Mouse (Mus musculus) left cerebral cortex, postnatal 36 days (tissue): ENCODE data around the gene Mylk3. TPM values are rescaled to one million over a fixed set of nuclear protein-coding genes. Genes with fewer than 3 reads are reported as not detected.

Experiments used
- DNase-seq, 2 experiments: peaks; one replicate each; pipeline ENCODE4 v3.0.0; 2021 to 2022; ENCODE audit warnings: low spot score in 2 of 2, mixed read lengths in 1 of 2
- intact Hi-C: fragments of 180-260 bp; cut with DNase I; formaldehyde crosslinking; loops from one replicate; pipeline ENCODE4 v1.15.1; 2025
- total RNA-seq, 2 experiments: library from RNA; stranded (reverse); gene quantifications; 2 replicates each; pipeline ENCODE4 v1.2.3; 2021

Mylk3 gene
- total RNA-seq, result 1 to 10 TPM; 2.3 to 3.2 TPM

DNA sequence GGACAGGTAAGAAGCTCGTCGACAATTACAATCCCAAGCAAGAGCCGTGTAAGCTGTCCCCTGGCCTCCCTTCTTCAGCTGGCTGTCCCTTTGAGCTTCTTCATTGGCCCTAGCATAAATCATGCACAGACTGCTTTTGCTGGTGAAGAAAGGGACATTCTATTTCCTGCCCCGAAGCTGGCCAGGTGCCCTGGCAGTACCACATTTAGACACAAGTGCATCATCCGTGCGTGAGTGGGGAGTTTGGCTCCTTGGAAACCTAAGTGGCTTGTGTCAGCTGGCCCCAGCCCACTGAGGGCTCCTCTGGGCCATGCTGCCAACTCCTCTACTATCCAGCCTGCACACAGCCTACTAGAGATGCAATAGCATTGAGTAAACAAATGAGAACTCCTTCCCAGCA, at the start of gene Mylk3:
Gene Mylk3 (minus strand): TSS at position 141 of the 400 bp plus-strand sequence.
- intact Hi-C loops, result no loop called here
- DNase-seq, result peak in 1 of 2 experiments; percentile 42

DNA sequence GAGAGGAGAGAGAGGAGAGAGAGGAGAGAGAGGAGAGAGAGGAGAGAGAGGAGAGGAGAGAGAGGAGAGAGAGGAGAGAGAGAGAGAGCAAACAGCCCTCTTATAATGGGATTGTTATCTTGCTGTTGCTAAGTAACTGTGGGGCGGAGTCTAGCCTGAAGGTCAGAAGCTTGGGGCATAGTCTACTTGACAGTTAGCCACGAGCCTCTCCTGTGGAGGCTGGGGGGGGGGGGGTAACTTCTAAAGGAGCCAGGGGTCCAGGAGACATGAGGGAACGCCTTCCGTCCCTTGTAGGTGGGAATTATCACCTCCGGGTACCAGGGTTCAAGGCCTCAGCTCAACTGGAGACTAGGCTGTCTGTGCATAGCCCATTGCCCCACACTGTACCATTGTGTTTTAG, 49.6 kb upstream of the Mylk3 start:
- no peak for DNase-seq
- intact Hi-C loops, result no loop called here

DNA sequence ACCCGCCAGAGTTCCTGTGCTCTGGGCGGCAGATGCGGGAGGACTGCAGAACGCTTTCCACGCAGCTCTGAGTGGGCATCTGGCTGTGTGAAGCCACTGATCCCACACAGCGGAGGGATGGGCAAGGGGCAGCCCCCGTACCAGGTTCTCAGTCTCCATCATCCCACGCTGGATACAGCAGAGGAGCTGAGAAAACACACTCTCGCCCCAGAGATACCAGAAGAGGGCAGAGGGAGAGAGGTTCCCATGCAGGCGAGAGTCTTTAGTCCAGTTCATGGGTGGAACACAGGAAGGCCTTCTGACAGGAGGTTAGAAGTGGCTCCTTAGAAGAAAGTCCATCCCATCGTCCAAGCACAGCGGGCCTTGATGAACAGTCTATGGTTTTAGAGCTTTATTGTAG, 48.7 kb upstream of the Mylk3 start:
- DNase-seq, result no peak
- intact Hi-C loops, result no loop called here

DNA sequence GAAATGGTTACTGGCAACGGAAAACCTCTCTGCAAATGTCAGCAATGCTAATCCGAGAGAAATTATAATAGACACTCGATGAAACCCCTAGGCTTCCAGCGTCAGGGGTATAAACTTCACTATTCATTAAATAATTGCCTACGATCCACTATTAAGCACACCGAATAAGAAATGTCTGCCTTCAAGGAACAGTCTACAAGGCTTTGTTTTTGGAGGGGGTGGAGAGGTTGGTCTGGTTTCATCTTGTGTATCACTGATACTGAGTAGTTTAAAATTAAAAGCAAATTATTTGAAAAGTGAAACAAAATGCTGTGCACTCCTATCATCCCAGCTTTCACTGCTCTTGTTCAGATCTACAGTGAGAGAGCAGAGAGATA, 46.9 kb upstream of the Mylk3 start:
- intact Hi-C loops, result no loop called here
- no peak for DNase-seq

GRCm38 (mm10) chr8:85432168-85433016, 46.2 kb upstream of the Mylk3 start, which contains the start of gene 4921524J17Rik:
Gene 4921524J17Rik, minus strand, starts transcription at chr8:85432833.
- intact Hi-C loops, result no loop called here

DNA sequence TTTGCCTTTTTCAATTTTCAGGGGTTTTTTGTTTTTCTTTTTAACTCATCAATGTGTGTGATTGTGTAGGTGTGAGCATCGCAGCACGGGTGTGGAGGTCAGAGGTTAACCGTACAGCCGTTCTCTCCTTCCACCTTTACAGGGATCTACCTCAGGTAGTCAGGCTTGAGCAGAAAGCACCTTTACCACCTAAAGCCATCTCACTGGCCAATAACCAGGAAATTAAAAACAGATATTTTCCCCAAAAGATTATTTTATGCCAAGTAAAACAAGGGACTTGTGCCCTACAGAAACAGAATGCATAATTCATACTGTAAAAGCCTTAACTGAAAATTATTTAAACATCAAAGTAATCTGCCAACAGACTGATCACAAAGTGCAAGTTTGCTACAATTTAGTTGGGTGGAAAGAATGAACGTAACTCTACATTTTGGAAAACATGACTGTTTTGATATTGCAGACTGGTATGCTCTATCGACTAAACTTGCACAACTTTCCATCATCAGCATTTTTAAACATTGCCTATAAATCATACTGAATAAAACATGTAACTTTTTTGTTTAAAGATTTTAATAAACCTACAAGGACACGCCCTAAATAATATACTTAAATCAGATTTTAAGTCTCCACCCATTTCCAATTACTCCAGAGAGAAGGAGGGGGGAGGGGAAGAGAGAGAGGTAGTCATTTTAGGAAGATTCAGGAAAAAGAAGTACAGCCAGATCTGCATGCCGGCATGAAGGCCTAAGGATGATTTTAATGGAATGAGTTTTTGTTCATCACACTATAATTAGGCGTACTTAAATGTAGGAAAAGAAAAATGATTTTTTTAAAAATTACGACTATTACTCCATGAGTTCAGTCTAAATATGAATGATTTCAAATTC, 45.4 kb upstream of the Mylk3 start:
- DNase-seq, result no peak
- intact Hi-C loops, result no loop called here

More at GRCm38 (mm10) chr8:85432168-85433016, 46.2 kb upstream of the Mylk3 start, which contains the start of gene 4921524J17Rik:
- peak; percentile 96 to 98 for DNase-seq

DNA sequence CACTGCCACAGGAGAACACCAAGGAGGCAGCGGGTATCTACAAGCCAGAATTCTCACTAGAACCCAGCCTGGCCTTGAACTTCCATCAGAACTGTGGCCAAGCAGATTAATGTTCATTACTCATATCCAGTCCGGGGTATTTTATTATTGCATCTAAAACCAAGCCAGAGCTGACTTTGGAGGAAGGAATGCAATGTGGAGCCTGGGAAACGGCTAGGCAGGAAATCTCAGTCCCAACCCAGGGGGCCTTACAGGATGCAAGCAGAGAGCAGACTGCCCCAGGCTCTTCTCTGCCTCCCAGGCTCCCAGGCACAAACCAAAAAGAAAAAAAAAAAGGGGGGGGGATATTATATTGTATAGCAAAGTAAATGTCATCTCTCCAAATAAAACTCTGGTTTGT, 44.7 kb upstream of the Mylk3 start:
- intact Hi-C loops, result no loop called here
- DNase-seq, result no peak

- no peak for DNase-seq
- intact Hi-C loops, result no loop called here
These were observed 43.1 kb upstream of the Mylk3 start for GRCm38 (mm10) chr8:85429219-85429618.

DNA sequence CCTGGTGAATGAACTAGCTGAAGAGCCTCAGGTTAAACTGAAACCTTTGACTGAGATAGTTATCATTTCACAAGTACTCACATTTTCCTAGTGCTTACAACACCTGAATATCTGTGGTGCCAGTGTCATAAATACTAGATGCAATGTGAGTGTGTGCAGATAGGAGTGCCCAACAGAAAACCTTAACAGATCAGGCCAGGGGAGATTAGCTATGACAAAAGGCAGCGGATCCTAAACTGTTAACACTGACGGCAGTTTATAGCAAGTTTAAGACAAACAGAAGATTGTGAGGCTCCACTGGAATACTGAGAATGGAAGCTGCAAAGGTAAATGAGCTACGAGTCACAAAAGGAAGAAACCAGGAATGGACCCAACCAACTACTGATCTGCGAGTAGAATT, 40.9 kb upstream of the Mylk3 start:
- intact Hi-C loops, result no loop called here
- no peak for DNase-seq

GRCm38 (mm10) chr8:85421329-85421728, 35.2 kb upstream of the Mylk3 start:
- no peak for DNase-seq
- intact Hi-C loops, result no loop called here

DNA sequence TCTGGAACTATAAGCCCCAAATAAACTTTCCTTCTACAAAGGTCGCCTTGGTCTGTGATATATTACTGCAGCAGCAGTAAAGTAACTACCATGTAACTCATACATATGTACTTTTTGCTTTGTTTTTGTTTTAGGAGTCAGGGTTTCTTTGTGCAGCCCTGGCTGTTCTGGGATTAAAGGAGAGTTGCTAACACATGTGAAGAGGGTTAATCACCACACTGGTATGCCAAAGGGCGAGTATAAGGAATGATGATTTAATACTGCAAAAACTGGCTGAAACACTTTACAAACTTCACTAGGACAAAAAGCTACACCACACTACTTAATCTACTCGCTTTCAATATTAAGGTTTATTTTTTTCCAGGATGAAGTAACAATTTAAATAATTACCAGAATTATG, 22.4 kb upstream of the Mylk3 start:
- intact Hi-C loops, result loop anchor here (5.0 kb wide), 1 partner anchor 96 kb away; no protein-coding TSS in a partner anchor
- DNase-seq, result no peak

DNA sequence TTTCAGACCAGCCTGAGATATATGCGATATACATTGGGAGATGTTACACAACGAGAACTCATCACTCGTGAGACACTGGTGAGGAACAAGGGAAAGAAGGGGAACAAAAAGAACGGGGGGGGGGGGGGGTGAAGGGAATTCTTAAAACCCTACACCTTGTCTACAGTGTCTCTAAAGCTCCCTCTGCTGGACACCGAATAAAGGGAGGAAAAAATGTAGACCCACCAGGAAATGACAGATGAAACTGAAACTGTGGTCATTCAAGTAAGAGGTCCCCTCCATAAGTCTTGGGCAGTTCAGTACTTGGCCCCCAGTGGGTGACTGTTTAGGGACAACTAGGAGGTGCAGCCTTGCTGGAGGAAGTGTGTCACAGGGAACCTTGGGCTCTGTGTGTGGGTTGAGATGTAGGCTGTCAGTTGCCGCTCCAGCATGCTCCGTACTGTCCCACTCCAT, 21.9 kb upstream of the Mylk3 start:
- intact Hi-C loops, result loop anchor here (5.0 kb wide), 1 partner anchor 96 kb away; no protein-coding TSS in a partner anchor
- peak in 1 of 2 experiments; percentile 22 for DNase-seq

DNA sequence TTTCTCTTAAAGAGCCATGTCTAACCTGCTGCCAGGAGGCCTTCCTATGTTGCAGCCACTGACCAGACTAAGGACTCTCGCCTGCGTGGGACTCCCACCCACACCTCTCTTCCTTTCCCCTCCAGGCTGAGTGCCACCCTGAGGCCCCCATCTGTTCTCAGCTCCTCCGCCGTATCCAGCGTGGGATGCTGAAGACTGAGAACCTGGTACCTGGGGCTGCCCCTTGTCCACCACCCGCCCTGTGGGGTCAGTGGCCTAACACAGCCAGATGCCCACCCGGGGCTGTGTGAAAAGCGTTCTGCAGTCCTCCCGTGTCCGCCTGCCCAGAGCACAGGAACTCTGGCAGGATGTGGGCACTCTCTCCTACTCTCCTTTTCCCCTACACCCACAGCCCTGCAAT, 19.8 kb upstream of the Mylk3 start:
- intact Hi-C loops, result loop anchor here (5.0 kb wide), 1 partner anchor 94 kb away; no protein-coding TSS in a partner anchor
- peak in 1 of 2 experiments; percentile 9 for DNase-seq

DNA sequence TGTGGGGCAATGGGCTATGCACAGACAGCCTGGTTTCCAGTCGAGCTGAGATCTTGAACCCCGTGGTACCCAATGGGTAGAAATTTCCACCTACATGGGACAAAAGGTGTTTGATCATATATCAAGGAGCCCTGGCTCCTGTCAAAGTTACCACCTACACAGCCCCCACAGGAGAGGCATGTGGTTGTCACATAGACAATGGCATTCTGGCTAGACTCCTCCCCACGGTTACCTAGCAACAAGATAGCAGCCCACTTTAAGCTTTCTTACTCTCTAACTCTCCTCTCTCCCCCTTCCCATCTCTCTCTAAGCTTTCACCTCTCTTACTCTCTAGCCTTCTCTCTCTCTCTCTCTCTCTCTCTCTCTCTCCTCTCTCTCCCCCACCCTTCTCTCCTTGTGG, 19.3 kb upstream of the Mylk3 start:
- no peak for DNase-seq
- intact Hi-C loops, result loop anchor here (5.0 kb wide), 1 partner anchor 93 kb away; no protein-coding TSS in a partner anchor

DNA sequence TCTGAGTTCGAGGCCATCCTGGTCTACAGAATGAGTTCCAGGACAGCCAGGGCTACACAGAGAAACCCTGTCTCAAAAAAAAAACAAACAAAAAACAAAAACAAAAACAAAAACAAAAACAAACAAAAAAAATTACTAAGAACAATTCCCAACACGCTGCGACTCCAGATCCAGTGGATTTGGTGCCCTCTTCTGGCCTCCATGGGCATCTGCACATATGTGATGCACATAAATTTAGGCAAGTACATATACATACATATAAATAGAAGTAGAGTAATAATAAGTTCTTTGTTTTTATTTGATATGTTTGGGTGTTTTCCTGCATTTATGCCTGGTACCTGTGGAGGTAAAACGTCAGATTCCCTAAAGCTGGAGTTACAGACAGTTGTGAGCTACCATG, 12.4 kb upstream of the Mylk3 start:
- intact Hi-C loops, result no loop called here
- no peak for DNase-seq

DNA sequence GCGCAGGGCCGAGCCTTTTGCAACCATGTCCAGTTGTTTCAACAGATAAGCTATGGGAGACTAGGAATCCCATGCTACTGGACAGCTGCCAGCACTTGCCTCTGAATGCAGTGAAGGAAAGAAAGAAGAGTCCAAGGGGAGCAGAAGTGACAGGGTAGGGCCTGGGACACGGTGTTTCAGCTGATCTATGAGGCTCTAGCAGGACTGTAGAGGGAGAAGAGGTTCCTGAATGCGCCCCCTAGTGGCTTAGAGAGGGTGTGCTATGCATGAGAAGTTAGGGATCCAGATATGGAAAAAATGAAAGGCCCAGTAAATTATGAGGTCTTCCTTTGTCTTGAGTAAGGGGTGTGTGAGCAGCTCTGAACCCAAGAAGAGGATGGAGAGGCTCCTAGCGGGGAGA, 11.4 kb upstream of the Mylk3 start:
- intact Hi-C loops, result no loop called here
- DNase-seq, result no peak

- intact Hi-C loops, result no loop called here
- DNase-seq, result no peak
These were observed 10.4 kb upstream of the Mylk3 start for GRCm38 (mm10) chr8:85396432-85397079.

DNA sequence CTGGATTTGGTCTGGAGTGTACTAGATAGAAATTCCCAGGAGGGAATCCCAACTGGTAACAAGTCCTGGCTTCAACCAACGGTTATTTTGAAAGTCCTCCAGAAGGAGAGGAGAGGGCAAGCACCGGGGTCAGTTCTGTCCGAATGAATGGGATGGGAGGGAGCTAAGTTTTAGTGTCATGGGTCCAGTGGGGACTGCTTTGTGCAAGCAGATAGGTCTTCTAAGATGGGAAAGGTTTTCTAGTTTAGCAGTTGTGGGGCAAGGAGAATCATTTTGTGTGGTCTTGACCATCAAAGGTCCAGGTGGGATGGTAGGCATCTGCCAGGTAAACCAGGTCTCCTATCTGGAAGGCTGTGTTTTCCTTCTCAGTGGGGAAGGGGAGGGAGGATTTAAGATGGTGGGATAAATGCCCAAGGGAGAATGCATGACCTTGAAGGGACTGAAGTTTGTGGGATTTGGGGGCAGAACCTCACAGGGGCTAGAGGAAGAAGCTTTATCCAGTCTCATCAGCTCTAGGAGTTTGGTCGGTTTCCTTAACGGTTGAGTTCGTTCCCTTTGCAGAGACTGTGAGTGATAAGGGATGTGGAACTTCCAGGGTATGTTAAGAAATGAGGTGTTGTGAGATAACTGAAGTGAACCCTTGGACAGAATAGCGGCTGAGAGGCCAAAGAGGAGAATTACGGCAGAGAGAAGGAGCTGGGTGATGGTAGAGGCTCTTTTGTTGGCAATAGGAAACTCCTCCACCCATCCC, 9.7 kb upstream of the Mylk3 start:
- DNase-seq, result no peak
- intact Hi-C loops, result no loop called here

DNA sequence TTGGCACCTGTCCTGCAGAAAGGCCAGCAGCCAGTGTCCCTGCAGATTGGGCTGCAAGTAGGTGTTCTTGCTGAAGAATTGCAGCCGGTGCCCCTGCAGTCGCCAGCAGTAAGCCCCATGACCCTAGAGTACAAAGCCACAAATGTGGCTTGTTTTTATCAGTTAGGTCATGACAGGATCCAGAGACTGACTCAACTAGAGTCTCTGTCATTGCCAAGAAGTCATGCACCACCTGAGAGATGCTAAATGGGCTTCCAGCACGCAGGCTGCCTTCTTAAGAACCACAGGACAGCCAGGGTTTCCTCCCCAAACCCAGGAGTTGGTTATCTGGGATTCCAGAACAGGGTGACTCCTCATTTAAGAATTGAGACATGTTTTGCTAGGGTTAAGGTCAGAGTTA, 8.9 kb upstream of the Mylk3 start:
- intact Hi-C loops, result no loop called here
- no peak for DNase-seq
